8 mouse cellular contexts compared by ENCODE assay signal in genomic region chr2:52558411-52558810, GRCm38 (mm10).
DNase-seq lines count a peak whose midpoint lies in the region; ATAC-seq and TF ChIP-seq lines count a peak whose summit lies in the region.

No protein-coding gene starts in this region.

- no peaks in the 10 kb centered on the region for H3K27me3 ChIP-seq in hindbrain, embryonic 12.5 days

- peak overlapping the region; percentile 82 for H3K27ac ChIP-seq in hindbrain, embryonic 12.5 days

- peak overlapping the region; percentile 57 for H3K4me2 ChIP-seq in hindbrain, embryonic 12.5 days (replicated peaks)

- DNase-seq in gastrocnemius, postnatal 25 days, result peak; percentile 19
- no peak for DNase-seq in gastrocnemius, postnatal 10 days
- peak; percentile 76 to 81 for DNase-seq in cerebellum, postnatal 14 days
- peak; percentile 67 to 69 for DNase-seq in left cerebral cortex, postnatal 36 days (ENCODE audit: low spot score in 2 of 2)
- peak; percentile 65 for DNase-seq in right cerebral cortex, postnatal 25 days
- no peak for DNase-seq in c-Kit-positive CD71-positive TER-119-positive erythroid progenitor cells, embryonic 14.5 days (ENCODE audit: low spot score)
- DNase-seq in lung, adult 2 months, result no peak

- H3K9me3 ChIP-seq in hindbrain, embryonic 12.5 days (replicated peaks), result no peaks in the 10 kb centered on the region

- peak overlapping the region; percentile 62 for H3K9ac ChIP-seq in hindbrain, embryonic 12.5 days

- ATAC-seq in hindbrain, embryonic 12.5 days (ENCODE audit: low FRiP score), result peak; percentile 98

- H3K36me3 ChIP-seq in hindbrain, embryonic 12.5 days, result no peaks in the 10 kb centered on the region

- WGBS in hindbrain, embryonic 12.5 days, result 37% methylated on average over 8 of the region's 8 CpGs
- WGBS in lung, adult 2 months, result 50% methylated on average over 8 of the region's 8 CpGs

- intact Hi-C loops in left cerebral cortex, postnatal 36 days (cut with DNase I), result loop anchor here (5.0 kb wide), 2 partner anchors 46 to 61 kb away; no protein-coding TSS in a partner anchor

- TF ChIP-seq CTCF in lung, adult 2 months (IDR thresholded peaks at IDR 0.05; ENCODE audit: insufficient read depth, low read length), result no peak

- TF ChIP-seq POLR2A in lung, adult 2 months (IDR thresholded peaks at IDR 0.05; ENCODE audit: borderline replicate concordance, extremely low read depth, low read depth, low read length), result no peak

- H3K4me3 ChIP-seq in hindbrain, embryonic 12.5 days, result peak overlapping the region; percentile 39
- H3K4me3 ChIP-seq in lung, adult 2 months (replicated peaks; ENCODE audit: extremely low read depth, low read depth, low read length), result no peak overlapping the region

- peaks cover 20% of the 10 kb centered on the region for H3K4me1 ChIP-seq in hindbrain, embryonic 12.5 days
- no peaks in the 10 kb centered on the region for H3K4me1 ChIP-seq in lung, adult 2 months (ENCODE audit: control insufficient read depth, insufficient read depth, low read length)

Comparison
In these comparisons a context has a peak if more than half of its experiments do, and no peak if none do; other contexts are left out.
1. DNase-seq: peak in gastrocnemius, postnatal 25 days (single experiment), cerebellum, postnatal 14 days (2 of 2), left cerebral cortex, postnatal 36 days (2 of 2) and right cerebral cortex, postnatal 25 days (single experiment); none in gastrocnemius, postnatal 10 days (single experiment), c-Kit-positive CD71-positive TER-119-positive erythroid progenitor cells, embryonic 14.5 days (single experiment) and lung, adult 2 months (single experiment).